Mouse (Mus musculus): ENCODE results near the gene Tspan14. TPM values are rescaled to one million over a fixed set of nuclear protein-coding genes. Genes with fewer than 3 reads are reported as not detected.

Gene Tspan14
- polyA plus RNA-seq, 1 experiment from 2014 or later, result 82.6 TPM

GRCm38 (mm10) chr14:40886428-40887202 lies 80.0 kb downstream of the Tspan14 start:
- Histone ChIP-seq H3K9ac (no peak overlapping the region), H3K4me1 (no peaks in the 10 kb centered on the region), H3K36me3 (replicated peaks) (no peaks in the 10 kb centered on the region), H3K27ac (no peak overlapping the region), H3K4me2 (no peak overlapping the region), H3K27me3 (no peaks in the 10 kb centered on the region), H3K4me3 (replicated peaks) (no peak overlapping the region), H3K9me3 (no peaks in the 10 kb centered on the region)
- ATAC-seq (ENCODE audit: low FRiP score), result no peak
- 85% methylated on average over 6 of the region's 6 CpGs for WGBS

GRCm38 (mm10) chr14:40885752-40886151 lies 80.9 kb downstream of the Tspan14 start:
- ATAC-seq (ENCODE audit: low FRiP score), result no peak
- no peaks in the 10 kb centered on the region for H3K36me3 ChIP-seq (replicated peaks)
- 83% methylated on average over 1 of the region's 1 CpGs for WGBS

GRCm38 (mm10) chr14:40885225-40885624 lies 81.4 kb downstream of the Tspan14 start:
- Histone ChIP-seq H3K4me3 (replicated peaks) (no peak overlapping the region), H3K4me1 (no peaks in the 10 kb centered on the region), H3K36me3 (replicated peaks) (no peaks in the 10 kb centered on the region), H3K9ac (no peak overlapping the region), H3K9me3 (no peaks in the 10 kb centered on the region), H3K27me3 (no peaks in the 10 kb centered on the region), H3K4me2 (no peak overlapping the region), H3K27ac (no peak overlapping the region)
- 48% methylated on average over 4 of the region's 4 CpGs for WGBS
- no peak for ATAC-seq (ENCODE audit: low FRiP score)

More at GRCm38 (mm10) chr14:40885752-40886151, 80.9 kb downstream of the Tspan14 start:
- Histone ChIP-seq H3K4me2 (no peak overlapping the region), H3K27me3 (no peaks in the 10 kb centered on the region), H3K27ac (no peak overlapping the region), H3K4me1 (no peaks in the 10 kb centered on the region), H3K4me3 (replicated peaks) (no peak overlapping the region), H3K9me3 (no peaks in the 10 kb centered on the region), H3K9ac (no peak overlapping the region)

GRCm38 (mm10) chr14:40874565-40874964 lies 92.0 kb downstream of the Tspan14 start:
- Histone ChIP-seq H3K4me1 (no peaks in the 10 kb centered on the region), H3K27me3 (no peaks in the 10 kb centered on the region), H3K4me2 (no peak overlapping the region), H3K9me3 (no peaks in the 10 kb centered on the region), H3K9ac (no peak overlapping the region), H3K36me3 (replicated peaks) (no peaks in the 10 kb centered on the region), H3K27ac (no peak overlapping the region), H3K4me3 (replicated peaks) (no peak overlapping the region)
- no peak for ATAC-seq (ENCODE audit: low FRiP score)

GRCm38 (mm10) chr14:40873961-40874360 lies 92.6 kb downstream of the Tspan14 start:
- WGBS, result 77% methylated on average over 5 of the region's 5 CpGs
- Histone ChIP-seq H3K9ac (no peak overlapping the region), H3K27me3 (no peaks in the 10 kb centered on the region), H3K9me3 (no peaks in the 10 kb centered on the region), H3K4me1 (no peaks in the 10 kb centered on the region), H3K4me3 (replicated peaks) (no peak overlapping the region), H3K36me3 (replicated peaks) (no peaks in the 10 kb centered on the region), H3K27ac (no peak overlapping the region), H3K4me2 (no peak overlapping the region)
- ATAC-seq (ENCODE audit: low FRiP score), result no peak

GRCm38 (mm10) chr14:40870598-40870997 lies 96.0 kb downstream of the Tspan14 start:
- Histone ChIP-seq H3K9me3 (no peaks in the 10 kb centered on the region), H3K36me3 (replicated peaks) (no peaks in the 10 kb centered on the region), H3K27me3 (no peaks in the 10 kb centered on the region), H3K4me3 (replicated peaks) (no peak overlapping the region), H3K9ac (no peak overlapping the region), H3K27ac (no peak overlapping the region), H3K4me2 (no peak overlapping the region), H3K4me1 (no peaks in the 10 kb centered on the region)
- 77% methylated on average over 3 of the region's 3 CpGs for WGBS
- no peak for ATAC-seq (ENCODE audit: low FRiP score)

- 42% methylated on average over 6 of the region's 6 CpGs for WGBS
- Histone ChIP-seq H3K4me1 (no peaks in the 10 kb centered on the region), H3K4me2 (no peak overlapping the region), H3K36me3 (replicated peaks) (peaks cover 5% of the 10 kb centered on the region; the same call in 1 of the 2 replicates), H3K27me3 (no peaks in the 10 kb centered on the region), H3K27ac (no peak overlapping the region), H3K9me3 (no peaks in the 10 kb centered on the region), H3K9ac (no peak overlapping the region), H3K4me3 (replicated peaks) (no peak overlapping the region)
- no peak for ATAC-seq (ENCODE audit: low FRiP score)
Observed at GRCm38 (mm10) chr14:40864811-40865514, 101.6 kb downstream of the Tspan14 start.

- Histone ChIP-seq H3K9ac (no peak overlapping the region), H3K27me3 (no peaks in the 10 kb centered on the region), H3K4me3 (replicated peaks) (no peak overlapping the region), H3K27ac (no peak overlapping the region), H3K36me3 (replicated peaks) (peaks cover 5% of the 10 kb centered on the region; the same call in 1 of the 2 replicates), H3K4me1 (no peaks in the 10 kb centered on the region), H3K4me2 (no peak overlapping the region), H3K9me3 (no peaks in the 10 kb centered on the region)
- ATAC-seq (ENCODE audit: low FRiP score), result no peak
- WGBS, result 91% methylated on average over 3 of the region's 3 CpGs
Observed at GRCm38 (mm10) chr14:40863659-40864058, 102.9 kb downstream of the Tspan14 start.

GRCm38 (mm10) chr14:40863022-40863421 lies 103.6 kb downstream of the Tspan14 start:
- no peak for ATAC-seq (ENCODE audit: low FRiP score)
- no peaks in the 10 kb centered on the region for H3K27me3 ChIP-seq
- no peak overlapping the region for H3K9ac ChIP-seq
- peaks cover 5% of the 10 kb centered on the region; the same call in 1 of the 2 replicates for H3K36me3 ChIP-seq (replicated peaks)
- no peak overlapping the region for H3K4me2 ChIP-seq
- H3K27ac ChIP-seq, result no peak overlapping the region
- H3K4me3 ChIP-seq (replicated peaks), result no peak overlapping the region
- no peaks in the 10 kb centered on the region for H3K9me3 ChIP-seq
- no peaks in the 10 kb centered on the region for H3K4me1 ChIP-seq

Other genes starting within 250 kb of the Tspan14 start
- gene Sh2d4b, start 73.5 kb downstream of the Tspan14 start, polyA plus RNA-seq (2016; fragmentation: Nextera tagmentation; extraction: Ambion mirVana), result 1.3 and 1.4 TPM in 2 replicates
- gene Fam213a, start 47.0 kb upstream of the Tspan14 start, polyA plus RNA-seq (2016; fragmentation: Nextera tagmentation; extraction: Ambion mirVana), result 50.5 and 54.0 TPM in 2 replicates
- gene Dydc2, start 102.4 kb upstream of the Tspan14 start, polyA plus RNA-seq (2016; fragmentation: Nextera tagmentation; extraction: Ambion mirVana), result not detected in 2 replicates
- gene Dydc1, start 106.1 kb upstream of the Tspan14 start, polyA plus RNA-seq (2016; fragmentation: Nextera tagmentation; extraction: Ambion mirVana), result not detected in 2 replicates
- not detected in 2 replicates for gene Mat1a, start 138.2 kb upstream of the Tspan14 start, polyA plus RNA-seq (2016; fragmentation: Nextera tagmentation; extraction: Ambion mirVana)
- gene Sftpa1, start 165.0 kb upstream of the Tspan14 start, polyA plus RNA-seq (2016; fragmentation: Nextera tagmentation; extraction: Ambion mirVana), result not detected in 2 replicates
- gene Mbl1, start 184.7 kb upstream of the Tspan14 start, polyA plus RNA-seq (2016; fragmentation: Nextera tagmentation; extraction: Ambion mirVana), result not detected in 2 replicates
- not detected in 2 replicates for gene Sftpd, start 218.3 kb upstream of the Tspan14 start, polyA plus RNA-seq (2016; fragmentation: Nextera tagmentation; extraction: Ambion mirVana)